Mouse (Mus musculus) liver, embryonic 13.5 days (tissue): ENCODE measurements around the gene Ppargc1a. TPM values are rescaled to one million over a fixed set of nuclear protein-coding genes. Genes with fewer than 3 reads are reported as not detected.

ENCODE experiments used
- ATAC-seq: fragments of 200-750 bp; cut with Nextera tagmentation; 2 replicates; pipeline ENCODE4 v1.8.0; 2017; ENCODE audit warnings: low read depth, mild to moderate bottlenecking, moderate number of reproducible peaks, moderate library complexity
- DNase-seq: peaks from one replicate; pipeline ENCODE4 v3.0.0; 2022
- H3K27ac ChIP-seq: fragments of 300-500 bp; sonication (generic); 2 replicates; pipeline ENCODE4 v1.5.1; 2015; ENCODE audit warnings: moderate library complexity, mild to moderate bottlenecking, inconsistent platforms
- H3K27me3 ChIP-seq: fragments of 300-500 bp; sonication (generic); 2 replicates; pipeline ENCODE4 v1.6.1; 2015; ENCODE audit warnings: mild to moderate bottlenecking, inconsistent platforms
- H3K36me3 ChIP-seq: fragments of 300-500 bp; sonication (generic); 2 replicates; pipeline ENCODE4 v1.6.1; 2015; ENCODE audit warnings: mild to moderate bottlenecking, inconsistent platforms
- H3K4me1 ChIP-seq: fragments of 300-500 bp; sonication (generic); replicated peaks from 2 replicates; pipeline ENCODE4 v1.6.1; 2015; ENCODE audit warnings: inconsistent platforms
- H3K4me2 ChIP-seq: fragments of 300-500 bp; sonication (generic); 2 replicates; pipeline ENCODE4 v1.6.1; 2015; ENCODE audit warnings: inconsistent platforms, mild to moderate bottlenecking, moderate library complexity
- H3K4me3 ChIP-seq: fragments of 300-500 bp; sonication (generic); replicated peaks from 2 replicates; pipeline ENCODE4 v1.5.1; 2015; ENCODE audit warnings: mild to moderate bottlenecking, inconsistent platforms
- H3K9ac ChIP-seq: fragments of 300-500 bp; sonication (generic); 2 replicates; pipeline ENCODE4 v1.6.1; 2015; ENCODE audit warnings: mild to moderate bottlenecking, inconsistent platforms
- H3K9me3 ChIP-seq: fragments of 300-500 bp; sonication (generic); replicated peaks from 2 replicates; pipeline ENCODE4 v1.6.1; 2016; ENCODE audit warnings: inconsistent platforms
- WGBS: fragments of 180-500 bp; shearing (Covaris S2); methylation state at CpG from one replicate; pipeline ENCODE4 v1.1.7; 2015; ENCODE audit not compliant: insufficient replicate concordance; 5-methylcytosine and 5-hydroxymethylcytosine counted together
- polyA plus RNA-seq: library from polyadenylated mRNA; unstranded; fragments of >200 nt; fragmentation: Nextera tagmentation; extraction: Ambion mirVana; gene quantifications from 2 replicates; pipeline ENCODE4 v1.2.1, GENCODE M21; 2015

Ppargc1a gene
- polyA plus RNA-seq, 1 experiment from 2014 or later = 1.4 TPM

- Histone ChIP-seq H3K27me3 (peaks cover 8% of the 10 kb centered on the region), H3K36me3 (no peaks in the 10 kb centered on the region), H3K27ac (no peak overlapping the region), H3K4me2 (no peak overlapping the region), H3K9me3 (no peaks in the 10 kb centered on the region), H3K4me1 (no peaks in the 10 kb centered on the region), H3K9ac (no peak overlapping the region), H3K4me3 (no peak overlapping the region)
- no peak for DNase-seq
- 39% methylated on average over 6 of the region's 6 CpGs for WGBS
- no peak for ATAC-seq
Measured at GRCm38 (mm10) chr5:51495446-51495845, 72.1 kb downstream of the Ppargc1a start.

DNA sequence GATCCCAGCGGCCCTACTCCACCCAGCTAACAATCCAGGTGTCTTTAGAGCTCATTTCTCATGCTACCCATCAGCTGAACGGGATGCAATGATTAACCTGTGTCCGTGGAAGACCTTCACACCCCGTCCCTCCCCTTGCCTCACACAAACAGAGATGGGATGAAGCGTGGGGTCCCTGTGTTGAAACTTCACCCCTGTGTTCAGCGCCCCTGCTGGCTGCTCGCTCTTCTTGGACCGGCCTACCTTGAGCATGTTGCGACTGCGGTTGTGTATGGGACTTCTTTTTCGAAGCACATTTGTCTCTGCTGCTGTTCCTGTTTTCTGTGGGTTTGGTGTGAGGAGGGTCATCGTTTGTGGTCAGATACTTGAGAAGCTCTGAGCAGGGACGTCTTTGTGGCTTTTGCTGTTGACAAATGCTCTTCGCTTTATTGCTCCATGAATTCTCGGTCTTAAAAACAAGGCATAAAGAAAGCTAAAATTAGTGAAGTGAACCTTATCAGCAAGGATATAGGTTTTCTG, 73.1 kb downstream of the Ppargc1a start:
- ATAC-seq = no peak
- DNase-seq = no peak
- H3K27me3 ChIP-seq = peaks cover 8% of the 10 kb centered on the region
- H3K9ac ChIP-seq = no peak overlapping the region
- no peaks in the 10 kb centered on the region for H3K36me3 ChIP-seq
- 23% methylated on average over 15 of the region's 15 CpGs for WGBS
- H3K4me3 ChIP-seq = no peak overlapping the region
- no peaks in the 10 kb centered on the region for H3K4me1 ChIP-seq
- no peak overlapping the region for H3K4me2 ChIP-seq
- no peak overlapping the region for H3K27ac ChIP-seq
- no peaks in the 10 kb centered on the region for H3K9me3 ChIP-seq

GRCm38 (mm10) chr5:51483768-51484167, 83.8 kb downstream of the Ppargc1a start:
- Histone ChIP-seq H3K4me1 (no peaks in the 10 kb centered on the region), H3K9me3 (no peaks in the 10 kb centered on the region), H3K9ac (no peak overlapping the region), H3K4me2 (no peak overlapping the region), H3K4me3 (no peak overlapping the region), H3K27me3 (no peaks in the 10 kb centered on the region), H3K36me3 (no peaks in the 10 kb centered on the region), H3K27ac (no peak overlapping the region)
- no peak for ATAC-seq
- no peak for DNase-seq
- WGBS = 26% methylated on average over 1 of the region's 1 CpGs

DNA sequence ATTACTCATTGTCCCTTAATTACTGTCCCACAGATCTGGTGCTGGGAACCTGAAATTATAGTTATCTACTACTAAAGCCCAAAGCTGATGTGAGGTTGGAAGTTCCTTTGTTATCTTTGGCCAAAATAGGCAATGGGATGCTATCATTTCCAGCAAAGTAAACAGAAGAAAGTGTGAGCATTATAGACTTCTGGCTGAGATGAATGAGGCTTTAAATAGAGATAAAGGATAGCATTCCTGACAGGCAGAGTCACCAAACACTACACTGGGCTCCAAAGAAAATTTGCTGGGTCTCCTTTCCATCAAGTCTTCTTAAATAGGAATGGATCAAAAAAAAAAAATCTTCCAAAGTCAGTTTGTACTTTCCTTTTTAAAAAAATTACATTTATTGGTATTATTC, 87.7 kb downstream of the Ppargc1a start:
- Histone ChIP-seq H3K4me2 (no peak overlapping the region), H3K27me3 (no peaks in the 10 kb centered on the region), H3K36me3 (no peaks in the 10 kb centered on the region), H3K4me1 (no peaks in the 10 kb centered on the region), H3K4me3 (no peak overlapping the region), H3K27ac (no peak overlapping the region), H3K9ac (no peak overlapping the region), H3K9me3 (no peaks in the 10 kb centered on the region)
- ATAC-seq (no peak), DNase-seq (no peak)

GRCm38 (mm10) chr5:51479456-51479855, 88.1 kb downstream of the Ppargc1a start:
- ATAC-seq (no peak), DNase-seq (no peak)
- H3K9ac ChIP-seq = no peak overlapping the region

DNA sequence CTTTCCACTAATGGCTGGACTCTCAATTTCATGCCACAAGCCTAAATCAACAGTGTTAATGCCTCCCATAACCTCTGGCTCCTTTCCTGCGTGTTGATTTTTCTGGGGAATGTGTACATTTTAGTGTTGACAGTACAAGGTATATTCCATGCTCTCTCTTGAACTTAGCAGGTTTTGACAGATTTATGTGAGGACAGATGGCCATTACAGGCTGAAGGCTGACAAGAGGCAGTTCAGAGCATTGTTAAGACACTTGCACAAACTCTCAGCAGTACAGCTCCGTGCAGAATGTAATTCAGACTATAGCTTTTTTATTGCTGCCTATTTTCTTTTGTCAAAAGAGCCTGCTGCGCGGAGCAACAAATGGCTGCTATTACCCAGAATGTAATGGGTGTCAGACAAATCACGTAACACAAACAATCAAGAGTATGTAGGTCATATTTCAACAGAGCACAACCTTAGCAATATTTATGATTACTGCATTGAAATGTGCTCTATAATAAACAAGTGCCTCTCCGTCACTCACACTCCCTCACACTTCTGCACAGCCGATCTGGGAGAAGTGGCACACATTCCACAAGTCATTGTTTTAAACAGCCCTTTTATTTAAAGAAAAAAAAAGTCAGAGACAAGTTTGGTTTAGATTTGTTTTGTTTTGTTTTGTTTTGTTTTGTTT, 89.1 kb downstream of the Ppargc1a start:
- ATAC-seq (no peak), DNase-seq (no peak)
- 0 out of 2 replicates have a peak, but pooled peaks cover 3% of the 10 kb centered on the region for H3K36me3 ChIP-seq
- WGBS = 59% methylated on average over 7 of the region's 7 CpGs
- H3K9ac ChIP-seq = no peak overlapping the region
- no peak overlapping the region for H3K4me3 ChIP-seq
- no peak overlapping the region for H3K27ac ChIP-seq
- no peak overlapping the region for H3K4me2 ChIP-seq
- no peaks in the 10 kb centered on the region for H3K4me1 ChIP-seq
- H3K9me3 ChIP-seq = no peaks in the 10 kb centered on the region
- no peaks in the 10 kb centered on the region for H3K27me3 ChIP-seq

More at GRCm38 (mm10) chr5:51479456-51479855, 88.1 kb downstream of the Ppargc1a start:
- no peaks in the 10 kb centered on the region for H3K27me3 ChIP-seq
- 42% methylated on average over 2 of the region's 2 CpGs for WGBS
- no peaks in the 10 kb centered on the region for H3K9me3 ChIP-seq
- no peaks in the 10 kb centered on the region for H3K4me1 ChIP-seq
- no peak overlapping the region for H3K27ac ChIP-seq
- no peak overlapping the region for H3K4me2 ChIP-seq
- no peaks in the 10 kb centered on the region for H3K36me3 ChIP-seq
- H3K4me3 ChIP-seq = no peak overlapping the region

DNA sequence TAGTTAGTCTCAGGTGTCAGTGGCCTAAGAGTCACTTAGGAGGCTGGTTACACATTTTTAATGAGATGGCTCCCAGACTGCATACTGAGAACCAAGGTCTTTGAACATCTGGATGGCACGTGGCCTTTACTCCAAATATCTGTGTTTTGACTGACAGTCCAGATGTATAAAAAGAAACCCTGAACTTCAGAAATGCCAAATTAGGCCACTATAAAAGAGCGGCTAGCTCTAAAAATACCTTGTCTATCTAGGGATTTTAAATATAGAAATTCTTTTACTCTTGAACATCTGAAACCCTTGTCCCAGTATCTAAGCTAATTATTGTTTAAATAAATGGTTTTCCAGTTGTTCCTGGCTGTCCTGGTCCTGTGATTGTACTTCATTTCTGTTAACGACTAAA, 90.4 kb downstream of the Ppargc1a start:
- no peak for DNase-seq
- H3K9me3 ChIP-seq = no peaks in the 10 kb centered on the region
- no peak overlapping the region for H3K4me2 ChIP-seq
- H3K27me3 ChIP-seq = no peaks in the 10 kb centered on the region
- ATAC-seq = no peak
- no peaks in the 10 kb centered on the region for H3K4me1 ChIP-seq
- 64% methylated on average over 3 of the region's 3 CpGs for WGBS
- H3K4me3 ChIP-seq = no peak overlapping the region
- H3K27ac ChIP-seq = no peak overlapping the region
- H3K36me3 ChIP-seq = 0 out of 2 replicates have a peak, but pooled peaks cover 3% of the 10 kb centered on the region
- no peak overlapping the region for H3K9ac ChIP-seq

DNA sequence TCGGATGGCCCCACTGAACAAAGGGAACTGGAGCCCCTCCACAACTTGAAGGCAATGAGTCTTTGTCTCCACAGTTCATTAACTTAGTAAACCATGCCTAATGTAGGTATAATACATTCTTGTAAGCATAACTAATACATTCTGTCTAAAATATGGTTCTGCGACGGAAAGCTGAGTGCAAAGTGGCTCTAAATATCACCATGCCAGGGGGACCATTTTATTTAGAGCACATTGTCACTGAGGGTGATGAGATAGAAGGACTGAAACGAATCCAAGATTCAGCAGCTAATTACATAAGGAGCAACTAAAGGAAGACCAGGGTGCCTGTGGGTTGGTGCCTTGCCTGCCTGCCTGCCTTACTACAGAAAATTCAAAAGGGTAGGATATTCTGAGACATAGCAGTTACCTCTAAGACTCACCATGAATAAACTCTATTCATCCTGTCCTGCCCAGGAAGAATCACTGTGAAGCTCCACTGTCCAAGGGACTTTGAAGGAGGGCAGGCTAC, 92.4 kb downstream of the Ppargc1a start:
- Histone ChIP-seq H3K27ac (no peak overlapping the region), H3K36me3 (0 out of 2 replicates have a peak, but pooled peaks cover 3% of the 10 kb centered on the region), H3K4me3 (no peak overlapping the region), H3K27me3 (no peaks in the 10 kb centered on the region), H3K4me1 (no peaks in the 10 kb centered on the region), H3K4me2 (no peak overlapping the region), H3K9ac (no peak overlapping the region), H3K9me3 (no peaks in the 10 kb centered on the region)
- DNase-seq = no peak
- no peak for ATAC-seq
- 69% methylated on average over 4 of the region's 4 CpGs for WGBS

- DNase-seq = no peak
- 60% methylated on average over 4 of the region's 4 CpGs for WGBS
- H3K9me3 ChIP-seq = no peaks in the 10 kb centered on the region
- no peak overlapping the region for H3K4me3 ChIP-seq
- no peak overlapping the region for H3K9ac ChIP-seq
- H3K4me2 ChIP-seq = no peak overlapping the region
- H3K36me3 ChIP-seq = peaks cover 3% of the 10 kb centered on the region; the same call in 1 of the 2 replicates
- ATAC-seq = no peak
- H3K27me3 ChIP-seq = no peaks in the 10 kb centered on the region
- H3K27ac ChIP-seq = no peak overlapping the region
- H3K4me1 ChIP-seq = no peaks in the 10 kb centered on the region
Measured at GRCm38 (mm10) chr5:51471614-51472013, 95.9 kb downstream of the Ppargc1a start.

DNA sequence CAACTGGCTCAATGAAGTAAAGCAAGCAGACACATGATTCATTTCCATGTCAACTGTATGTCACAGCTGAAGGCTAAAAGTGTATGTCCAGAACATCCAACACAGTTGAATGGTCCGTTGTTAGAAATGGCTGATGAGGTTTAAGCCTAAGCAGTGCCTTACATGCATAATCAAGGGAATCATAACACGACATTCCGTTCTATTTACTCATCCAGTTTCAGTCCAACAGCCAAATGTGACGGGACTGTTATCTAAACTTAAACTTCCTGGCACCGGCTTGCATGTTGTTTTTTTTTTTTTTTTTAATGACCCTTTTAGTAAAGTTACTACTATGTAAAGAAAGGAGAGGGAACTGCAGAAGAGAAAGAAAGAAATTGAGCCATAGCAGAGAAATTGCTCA, 101.5 kb downstream of the Ppargc1a start:
- ATAC-seq (no peak), DNase-seq (no peak)
- Histone ChIP-seq H3K27me3 (no peaks in the 10 kb centered on the region), H3K9ac (no peak overlapping the region), H3K27ac (no peak overlapping the region), H3K4me3 (no peak overlapping the region), H3K4me1 (no peaks in the 10 kb centered on the region), H3K36me3 (no peaks in the 10 kb centered on the region; the same call in 1 of the 2 replicates), H3K4me2 (no peak overlapping the region), H3K9me3 (no peaks in the 10 kb centered on the region)
- WGBS = 57% methylated on average over 5 of the region's 5 CpGs

GRCm38 (mm10) chr5:51452033-51452432, 115.5 kb downstream of the Ppargc1a start:
- DNase-seq = no peak
- WGBS = 60% methylated on average over 3 of the region's 3 CpGs

DNA sequence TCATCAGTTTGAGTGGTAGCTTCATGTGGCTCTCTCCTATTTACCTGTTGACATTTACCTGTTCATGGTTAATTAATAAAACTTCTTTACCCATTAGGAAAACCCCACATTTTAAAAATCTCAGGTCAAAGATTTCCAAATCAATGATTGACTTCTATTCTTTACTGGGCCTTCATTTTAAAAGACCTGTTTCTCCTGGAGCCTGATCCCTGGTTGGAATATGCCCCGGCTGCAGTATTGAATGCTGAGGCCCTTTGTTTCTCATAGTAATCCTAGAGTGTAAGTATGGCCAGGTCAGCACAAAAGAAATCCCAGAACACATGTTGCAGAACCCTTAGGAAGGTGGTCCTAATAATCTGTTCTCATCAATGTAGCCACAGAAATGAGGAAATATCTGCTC, 119.9 kb downstream of the Ppargc1a start:
- WGBS = 85% methylated on average over 1 of the region's 1 CpGs
- Histone ChIP-seq H3K9me3 (no peaks in the 10 kb centered on the region), H3K36me3 (no peaks in the 10 kb centered on the region), H3K4me3 (no peak overlapping the region), H3K4me2 (no peak overlapping the region), H3K27ac (no peak overlapping the region), H3K27me3 (no peaks in the 10 kb centered on the region), H3K4me1 (no peaks in the 10 kb centered on the region), H3K9ac (no peak overlapping the region)
- DNase-seq (no peak), ATAC-seq (no peak)

More at GRCm38 (mm10) chr5:51452033-51452432, 115.5 kb downstream of the Ppargc1a start:
- no peak for ATAC-seq
- H3K27ac ChIP-seq = no peak overlapping the region
- H3K4me3 ChIP-seq = no peak overlapping the region
- no peaks in the 10 kb centered on the region for H3K9me3 ChIP-seq
- no peaks in the 10 kb centered on the region for H3K4me1 ChIP-seq
- H3K9ac ChIP-seq = no peak overlapping the region
- H3K36me3 ChIP-seq = no peaks in the 10 kb centered on the region
- no peaks in the 10 kb centered on the region for H3K27me3 ChIP-seq
- no peak overlapping the region for H3K4me2 ChIP-seq
